Mouse (Mus musculus) thymus, adult 2 months (tissue): ENCODE data around the gene Lins1.

ENCODE experiments used
- CTCF ChIP-seq: fragments of 200-500 bp; IDR thresholded peaks from 2 replicates; pipeline ENCODE4 v1.5.1; 2012; ENCODE audit warnings: mild to moderate bottlenecking, control low read depth, low read length, moderate library complexity, borderline replicate concordance; ENCODE audit not compliant: control insufficient read depth, poor library complexity, insufficient read depth; ENCODE audit errors: extremely low read depth
- POLR2A ChIP-seq: fragments of 200-500 bp; IDR thresholded peaks from 2 replicates; pipeline ENCODE4 v1.6.1; 2012; ENCODE audit warnings: mild to moderate bottlenecking, low read length, control low read depth, moderate library complexity; ENCODE audit not compliant: control insufficient read depth, poor library complexity, insufficient read depth; ENCODE audit errors: extremely low read depth

- TF ChIP-seq POLR2A (no peak), CTCF (no peak)
Measured at GRCm38 (mm10) chr7:66755611-66756010, 65.9 kb downstream of the Lins1 start.
